Mouse (Mus musculus): ENCODE measurements around the gene BC048403.
"Not testable (repeated sequence)": the region's sequence is repeated elsewhere in the genome, so short reads cannot be mapped to it uniquely, and the experiment has no call there.

Gene BC048403

GRCm38 (mm10) chr10:121756677-121757076, 16.9 kb downstream of the BC048403 start:
- no peak for DNase-seq (ENCODE audit: low spot score)

GRCm38 (mm10) chr10:121759095-121759494, 19.4 kb downstream of the BC048403 start:
- no peak for DNase-seq (ENCODE audit: low spot score)

- no peak for DNase-seq (ENCODE audit: low spot score)
Measured at GRCm38 (mm10) chr10:121762141-121762540, 22.4 kb downstream of the BC048403 start.

- no peak for DNase-seq (ENCODE audit: low spot score)
Measured at GRCm38 (mm10) chr10:121763191-121763590, 23.5 kb downstream of the BC048403 start.

- no peak for DNase-seq (ENCODE audit: low spot score)
Measured at GRCm38 (mm10) chr10:121764469-121765173, 24.9 kb downstream of the BC048403 start.

- DNase-seq (ENCODE audit: low spot score) = no peak
Measured at GRCm38 (mm10) chr10:121765174-121766057, 25.7 kb downstream of the BC048403 start.

- not testable (repeated sequence) for DNase-seq (ENCODE audit: low spot score)
Measured at GRCm38 (mm10) chr10:121767295-121767694, 27.6 kb downstream of the BC048403 start.

- no peak for DNase-seq (ENCODE audit: low spot score)
Measured at GRCm38 (mm10) chr10:121769711-121770110, 30.0 kb downstream of the BC048403 start.

GRCm38 (mm10) chr10:121770624-121771577, 31.2 kb downstream of the BC048403 start:
- no peak for DNase-seq (ENCODE audit: low spot score)

- no peak for DNase-seq (ENCODE audit: low spot score)
Measured at GRCm38 (mm10) chr10:121773813-121774212, 34.1 kb downstream of the BC048403 start.

- DNase-seq (ENCODE audit: low spot score) = no peak
Measured at GRCm38 (mm10) chr10:121775990-121776389, 36.3 kb downstream of the BC048403 start.

GRCm38 (mm10) chr10:121781159-121781558, 41.4 kb downstream of the BC048403 start:
- DNase-seq (ENCODE audit: low spot score) = no peak

GRCm38 (mm10) chr10:121788536-121788935, 48.8 kb downstream of the BC048403 start:
- no peak for DNase-seq (ENCODE audit: low spot score)

GRCm38 (mm10) chr10:121790078-121790477, 50.3 kb downstream of the BC048403 start:
- no peak for DNase-seq (ENCODE audit: low spot score)

- no peak for DNase-seq (ENCODE audit: low spot score)
Measured at GRCm38 (mm10) chr10:121792661-121793060, 52.9 kb downstream of the BC048403 start.

GRCm38 (mm10) chr10:121794486-121794885, 54.7 kb downstream of the BC048403 start:
- no peak for DNase-seq (ENCODE audit: low spot score)

- no peak for DNase-seq (ENCODE audit: low spot score)
Measured at GRCm38 (mm10) chr10:121796027-121796802, 56.5 kb downstream of the BC048403 start.

GRCm38 (mm10) chr10:121800041-121800440, 60.3 kb downstream of the BC048403 start:
- no peak for DNase-seq (ENCODE audit: low spot score)
